Mouse (Mus musculus): ENCODE results near the gene Fam19a2.

The Fam19a2 gene

DNA sequence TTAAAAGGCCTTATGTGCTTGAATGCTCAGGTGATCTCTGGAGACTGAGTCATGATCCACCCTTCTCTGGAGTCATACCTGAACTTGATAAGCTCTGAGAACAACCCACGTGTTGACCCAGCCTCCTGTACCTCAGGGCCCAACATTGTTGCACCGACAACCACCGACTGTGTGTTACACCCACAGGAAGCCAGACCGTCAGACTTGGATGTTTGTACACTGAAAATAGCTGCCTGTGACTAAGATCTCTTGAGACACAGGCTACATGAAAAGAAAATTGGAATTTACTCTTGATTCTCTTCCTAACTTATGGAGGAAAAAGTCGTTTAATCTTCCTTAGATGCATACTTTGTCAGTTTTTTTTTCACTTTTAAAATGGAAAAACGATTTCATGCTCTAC, 121.8 kb downstream of the Fam19a2 start:
- DNase-seq (ENCODE audit: low spot score): no peak

DNA sequence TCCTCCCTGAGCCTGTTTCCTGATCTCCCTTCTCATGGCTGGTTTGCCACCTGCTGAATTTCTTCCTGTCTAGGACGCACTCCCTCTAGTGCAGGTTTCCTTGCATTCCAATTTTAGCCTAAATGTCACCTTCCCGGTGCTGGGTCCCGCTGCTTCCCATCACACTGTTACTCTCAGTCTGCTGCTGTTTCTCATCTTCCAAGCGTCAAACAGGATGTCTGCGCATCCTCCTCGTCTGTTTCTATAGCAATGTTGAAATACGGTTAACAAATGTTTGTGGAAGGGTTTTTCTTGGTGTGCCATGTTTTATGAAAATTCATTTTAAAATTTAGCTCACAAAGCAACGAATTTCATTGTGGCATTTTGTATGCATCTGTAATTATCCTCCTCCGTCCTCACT, 131.6 kb downstream of the Fam19a2 start:
- DNase-seq (ENCODE audit: low spot score): no peak

DNA sequence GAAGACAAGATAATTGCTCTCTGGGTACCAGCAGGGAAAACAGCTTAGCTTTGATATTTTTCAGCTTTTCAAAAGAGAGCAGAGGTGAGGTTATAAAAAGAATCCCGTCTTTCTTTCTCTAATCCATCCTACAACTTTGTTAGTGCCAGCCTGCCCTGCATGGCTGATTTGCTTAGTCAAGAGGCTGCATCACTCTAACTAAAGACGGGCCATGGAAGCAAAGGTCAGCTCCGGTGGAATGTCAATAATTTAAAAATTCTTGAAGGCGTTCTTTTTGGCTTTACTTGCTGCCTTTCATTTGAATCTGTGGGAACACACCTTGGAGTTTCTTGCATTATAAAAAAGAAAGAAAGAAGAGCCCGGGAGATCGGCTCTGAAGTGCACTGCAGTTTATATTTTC, 134.3 kb downstream of the Fam19a2 start:
- DNase-seq (ENCODE audit: low spot score): peak; percentile 4

DNA sequence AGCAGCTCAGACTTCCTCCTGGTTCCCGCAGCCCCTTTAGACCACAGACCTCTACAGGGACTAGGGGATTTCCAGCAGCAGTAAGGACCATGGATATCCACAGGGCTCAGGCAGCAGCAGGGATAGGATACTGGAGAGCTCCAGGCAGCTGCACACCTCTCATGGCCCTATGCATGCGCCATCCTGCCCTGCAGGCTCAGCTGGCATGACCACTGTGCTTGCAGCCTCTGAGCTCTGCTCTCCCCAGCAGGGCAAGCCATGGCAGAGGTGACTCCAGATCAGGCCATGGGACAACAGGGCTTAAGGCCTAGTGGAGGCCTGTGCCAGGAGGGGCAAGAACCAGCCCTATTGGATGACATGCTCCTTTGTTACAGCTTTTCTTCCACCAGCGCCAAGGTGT, 137.4 kb downstream of the Fam19a2 start:
- DNase-seq (ENCODE audit: low spot score): no peak

DNA sequence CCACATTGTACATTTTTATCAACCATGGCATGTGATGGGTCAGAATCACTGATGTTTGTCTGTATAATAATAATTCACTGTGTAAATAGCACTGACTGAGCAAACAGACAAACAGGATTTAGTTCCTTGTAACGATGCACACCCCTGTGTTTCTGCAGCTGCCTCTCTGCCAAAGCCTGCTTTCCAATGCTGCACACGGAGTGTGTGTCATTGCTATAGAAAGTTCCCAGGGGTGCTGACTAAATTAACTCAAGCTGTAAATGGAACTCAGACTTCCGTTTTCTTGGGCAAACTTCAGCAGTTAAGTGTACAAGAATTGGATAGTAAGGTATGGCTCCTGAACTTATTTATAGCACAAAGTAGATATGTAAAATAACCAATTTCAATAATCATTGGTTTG, 138.7 kb downstream of the Fam19a2 start:
- DNase-seq (ENCODE audit: low spot score): no peak

DNA sequence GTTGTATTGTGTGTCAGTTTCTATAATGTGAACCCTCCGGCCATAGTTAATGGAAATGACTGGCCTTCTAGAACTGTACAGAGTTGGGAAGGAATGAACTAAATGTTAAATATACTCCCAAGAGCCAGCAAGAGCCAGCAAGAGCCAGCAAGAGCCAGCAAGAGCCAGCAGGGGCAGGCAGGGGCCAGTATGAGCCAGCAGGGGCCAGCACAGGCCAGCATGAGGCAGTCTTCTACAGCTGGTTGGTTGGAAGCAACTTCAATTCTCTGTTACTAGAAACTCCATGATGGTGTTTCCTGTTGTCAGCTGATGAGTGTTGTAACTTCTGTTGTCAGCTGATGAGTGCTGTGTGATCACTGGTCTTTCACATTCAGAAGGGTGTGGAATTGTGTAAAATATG, 151.2 kb downstream of the Fam19a2 start:
- DNase-seq (ENCODE audit: low spot score): no peak

DNA sequence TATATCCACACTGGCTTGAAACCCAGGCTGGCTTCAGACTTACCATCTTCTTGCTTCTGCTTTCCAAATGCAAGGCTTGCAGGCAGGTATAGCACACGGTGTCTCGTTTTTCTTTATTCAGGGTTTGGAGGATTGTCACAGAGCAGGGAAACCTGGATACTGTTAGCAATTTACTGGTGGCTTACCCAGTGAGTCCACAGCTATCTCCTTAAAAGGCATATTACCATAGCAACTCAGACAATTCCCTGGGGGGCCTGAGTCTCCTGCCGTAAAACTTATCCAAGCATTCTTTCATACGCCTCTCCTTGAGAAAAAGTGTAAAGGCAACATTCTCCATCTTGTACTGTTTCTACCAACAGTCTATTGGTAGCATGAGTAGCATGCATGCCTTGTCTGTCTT, 152.2 kb downstream of the Fam19a2 start:
- DNase-seq (ENCODE audit: low spot score): no peak

DNA sequence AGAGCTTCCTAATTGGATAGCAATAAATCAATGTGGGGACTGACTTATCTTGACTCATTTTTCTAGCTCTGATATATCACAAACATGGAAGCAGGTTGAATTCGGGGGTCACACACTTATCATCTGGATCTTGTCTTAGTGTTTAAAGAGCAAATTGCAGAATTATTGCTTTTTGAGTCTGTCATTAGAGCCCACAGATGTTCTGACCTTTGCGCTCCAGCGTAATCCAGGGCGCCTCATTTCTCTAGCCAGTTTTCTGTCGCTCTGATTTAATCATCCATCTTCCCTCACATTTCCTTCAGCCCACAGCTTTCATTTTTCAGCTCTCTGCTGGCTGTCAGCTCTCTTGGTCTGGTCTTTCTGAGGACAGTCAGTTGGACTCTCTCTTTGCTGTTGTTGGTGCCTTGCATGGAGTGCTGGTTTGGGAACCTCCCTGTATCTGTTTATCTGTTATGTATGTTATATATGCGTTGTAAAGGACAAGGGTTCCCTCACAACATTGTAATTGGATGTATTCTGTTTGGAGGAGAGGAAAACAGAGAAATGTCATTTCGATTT, 154.9 kb downstream of the Fam19a2 start:
- no peak for DNase-seq (ENCODE audit: low spot score)

DNA sequence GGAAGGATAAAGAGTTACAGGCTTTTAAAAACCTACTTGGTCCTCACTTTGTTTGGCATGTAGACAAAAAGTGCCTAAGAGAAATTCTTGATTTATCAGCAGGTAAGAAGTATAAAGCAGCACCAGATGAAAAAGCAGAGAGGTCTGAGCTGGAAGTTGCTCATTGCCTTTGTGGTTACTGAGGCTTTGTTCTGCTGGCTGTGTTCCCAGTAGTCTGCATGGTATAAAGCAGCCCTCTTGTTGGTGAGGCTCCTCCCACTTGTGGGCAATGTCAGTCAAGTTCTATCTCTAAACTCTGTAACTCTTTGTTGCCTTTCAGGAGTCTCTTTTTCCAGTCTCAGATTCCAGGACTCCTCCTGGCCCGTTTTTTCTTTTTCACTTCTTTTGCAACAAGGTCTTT, 156.5 kb downstream of the Fam19a2 start:
- no peak for DNase-seq (ENCODE audit: low spot score)

DNA sequence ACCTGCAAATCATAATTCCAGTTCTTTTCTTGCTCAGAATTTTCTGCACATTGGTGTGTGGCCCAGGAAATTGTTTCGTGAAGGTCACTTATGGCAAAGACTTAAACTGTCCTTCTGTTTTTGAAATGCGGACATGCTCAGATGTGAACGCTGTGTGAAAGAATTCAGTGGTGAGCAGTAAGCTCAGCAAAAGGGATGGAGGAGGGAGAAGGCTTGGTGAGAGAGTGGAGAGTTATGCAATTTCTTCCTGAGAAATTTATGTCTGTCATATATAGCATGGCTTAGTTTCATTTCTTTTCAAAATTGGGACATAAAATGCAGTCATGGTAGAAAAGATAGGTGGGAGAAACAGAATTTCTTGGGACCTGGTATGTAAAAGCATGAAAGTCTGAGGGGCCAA, 160.7 kb downstream of the Fam19a2 start:
- DNase-seq (ENCODE audit: low spot score): no peak

DNA sequence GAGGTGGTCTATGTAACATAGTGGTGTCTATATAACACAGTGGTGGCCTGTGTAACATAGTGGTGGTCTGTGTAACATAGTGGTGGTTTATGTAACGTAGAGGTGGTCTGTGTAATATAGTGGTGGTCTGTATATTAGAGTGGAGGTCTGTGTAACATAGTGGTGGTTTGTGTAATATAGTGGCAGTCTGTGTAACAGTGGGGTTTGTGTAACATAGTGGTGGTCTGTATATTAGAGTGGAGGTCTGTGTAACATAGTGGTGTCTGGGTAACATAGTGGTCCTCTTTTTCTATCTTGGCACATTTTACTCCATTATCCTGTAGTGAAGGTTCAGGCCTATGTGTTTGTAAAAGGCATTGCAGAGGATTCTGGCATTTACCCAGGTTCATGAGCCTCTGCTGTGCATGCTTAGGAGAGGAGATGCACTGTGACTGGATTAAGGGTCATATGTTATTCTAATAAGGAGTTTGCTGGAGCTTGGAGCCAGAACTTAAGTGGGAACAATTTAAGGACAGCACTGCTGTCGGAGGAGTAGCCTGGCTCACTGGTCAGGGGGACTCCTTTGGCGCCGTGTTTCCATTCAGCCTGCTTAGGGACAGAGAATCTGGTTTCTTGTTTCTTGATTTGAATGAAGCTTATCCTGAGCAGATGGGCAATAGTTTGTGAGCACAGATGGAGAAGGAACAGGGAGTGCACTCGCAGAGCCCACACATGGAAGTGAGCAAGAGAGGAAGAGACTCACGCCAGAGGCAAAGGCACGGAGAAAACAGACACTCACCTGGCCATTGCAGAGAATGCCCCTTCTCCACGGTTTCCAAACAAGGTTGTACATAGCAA, 162.9 kb downstream of the Fam19a2 start:
- DNase-seq (ENCODE audit: low spot score): no peak

DNA sequence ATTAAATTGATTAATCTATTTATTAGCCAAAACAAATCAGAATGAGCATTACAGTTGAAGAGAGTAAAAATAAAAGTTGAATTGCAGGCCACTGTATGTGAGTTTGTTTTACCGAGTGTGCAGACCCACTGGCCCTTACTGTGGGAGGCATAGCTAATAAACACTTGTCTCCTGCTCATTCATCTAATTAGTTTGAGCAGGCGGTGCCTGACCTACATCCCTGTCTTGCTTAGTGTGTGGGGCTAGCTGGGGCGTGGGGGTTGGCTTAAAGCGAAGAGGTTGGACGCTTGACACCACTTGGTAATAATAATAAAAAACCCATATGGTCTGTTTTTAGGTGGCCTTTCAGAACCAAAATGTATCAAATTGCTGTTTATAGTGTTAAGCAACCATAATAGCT, 167.8 kb downstream of the Fam19a2 start:
- DNase-seq (ENCODE audit: low spot score): no peak

DNA sequence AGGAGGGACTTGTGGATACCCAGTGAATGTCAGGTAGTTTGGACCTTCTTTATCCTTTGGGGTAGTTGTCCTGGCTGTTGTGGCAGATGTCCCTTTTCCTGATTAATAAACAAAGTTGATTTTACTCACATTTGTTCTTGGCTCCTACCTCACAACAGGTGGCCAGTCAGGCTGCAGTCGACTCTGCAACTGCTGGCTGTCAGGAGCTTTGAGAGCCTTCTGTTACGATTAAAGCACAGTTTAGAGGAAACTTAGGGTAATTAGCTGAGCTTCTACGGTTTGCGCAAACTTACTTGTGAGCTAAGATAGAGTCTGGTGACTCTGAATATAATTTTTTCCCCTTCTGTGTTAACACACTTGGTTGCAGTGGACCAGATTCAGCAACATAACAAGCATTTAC, 173.8 kb downstream of the Fam19a2 start:
- no peak for DNase-seq (ENCODE audit: low spot score)

DNA sequence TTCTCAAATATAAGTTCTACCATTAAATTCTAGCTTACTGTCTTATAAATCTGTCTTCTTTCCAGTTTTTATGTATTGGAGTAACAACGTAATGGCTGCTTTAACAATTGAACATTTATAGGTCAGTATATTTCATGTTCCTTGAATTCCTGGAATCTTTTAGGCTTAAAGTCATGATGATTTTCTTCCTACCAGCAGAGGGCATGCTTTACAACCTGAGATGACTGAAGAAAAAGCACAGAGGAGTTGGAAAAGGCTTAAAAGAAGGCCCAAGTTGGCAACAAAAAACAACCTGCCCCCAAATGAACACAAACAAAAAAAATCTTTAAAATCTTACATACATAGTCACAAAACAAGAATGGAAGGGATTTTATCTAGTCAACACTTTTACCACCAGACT, 193.0 kb downstream of the Fam19a2 start:
- DNase-seq (ENCODE audit: low spot score): no peak

DNA sequence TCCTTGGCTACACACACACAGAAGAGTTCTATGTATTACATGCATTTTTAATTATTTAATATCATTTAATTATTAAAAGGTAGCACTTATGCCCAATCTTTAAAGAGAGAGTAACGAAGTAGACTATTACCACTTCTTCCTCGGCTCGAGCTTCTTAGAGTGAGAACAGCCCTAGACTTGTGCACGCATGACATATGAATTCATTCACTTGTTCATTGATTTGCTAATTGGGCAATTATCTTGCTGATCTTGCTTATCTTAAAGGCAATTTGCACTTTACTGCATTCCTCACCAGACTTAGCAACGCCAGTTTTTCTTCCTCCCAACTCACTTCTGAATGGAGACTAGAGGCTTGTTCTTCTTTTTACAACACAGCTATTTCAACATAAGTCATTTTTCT, 196.7 kb downstream of the Fam19a2 start:
- no peak for DNase-seq (ENCODE audit: low spot score)

DNA sequence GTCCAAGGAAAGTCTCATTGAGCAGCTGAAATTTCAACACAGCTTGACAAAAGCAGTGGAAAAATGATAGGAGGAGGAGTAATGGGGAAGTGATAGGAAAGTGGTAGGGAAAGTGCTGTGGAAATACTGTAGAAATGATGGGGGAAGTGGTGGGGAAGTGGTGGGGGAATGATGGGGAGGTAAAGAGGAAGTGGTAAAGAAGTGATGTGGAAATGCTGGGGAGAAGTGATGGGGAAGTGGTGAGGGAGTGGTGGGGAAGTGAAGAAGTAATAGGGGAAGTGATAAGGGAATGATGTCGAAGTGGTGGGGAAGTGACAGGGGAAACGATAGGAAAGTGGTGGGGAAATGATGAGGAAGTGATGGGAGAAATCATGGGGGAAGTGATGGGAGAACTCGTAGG, 198.5 kb downstream of the Fam19a2 start:
- no peak for DNase-seq (ENCODE audit: low spot score)

DNA sequence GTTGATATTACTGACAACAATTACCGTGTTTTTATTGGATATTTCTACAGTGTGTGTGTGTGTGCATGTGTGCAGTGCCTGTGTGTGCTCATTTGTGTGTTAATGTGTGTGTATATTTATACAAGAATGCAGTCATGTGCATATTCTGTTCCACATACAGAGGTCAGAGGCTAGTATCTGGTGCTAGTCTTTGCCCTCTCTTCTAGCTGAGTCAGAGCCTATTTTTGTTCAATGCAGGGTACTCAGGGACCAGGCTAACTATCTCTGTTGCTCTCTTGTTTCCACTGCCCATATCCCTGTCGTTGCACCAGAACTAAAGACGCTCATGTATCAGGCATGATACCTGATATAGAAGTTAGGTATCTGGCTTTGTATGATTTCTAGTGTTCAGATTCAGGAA, 251.0 kb downstream of the Fam19a2 start:
- no peak for DNase-seq (ENCODE audit: low spot score)

DNA sequence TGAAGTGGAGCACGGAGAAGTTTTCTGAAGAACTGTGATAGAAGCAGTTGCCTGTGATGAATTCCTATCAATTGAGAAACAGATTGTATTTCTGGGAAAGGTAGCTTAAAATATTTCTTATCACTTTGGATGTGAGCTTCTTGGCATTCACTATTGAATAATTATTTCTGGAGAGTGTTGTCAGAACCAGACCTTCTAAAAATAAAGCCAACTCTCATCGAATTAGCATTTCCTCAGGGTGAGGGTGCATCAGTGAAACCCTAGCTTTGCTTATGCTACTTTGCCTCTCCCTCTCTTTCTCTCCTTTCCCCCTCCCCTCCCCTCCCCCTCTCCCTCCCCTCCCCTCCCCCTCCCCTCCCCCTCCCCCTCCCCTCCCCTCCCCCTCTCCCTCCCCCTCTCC, 256.8 kb downstream of the Fam19a2 start:
- no peak for DNase-seq (ENCODE audit: low spot score)

DNA sequence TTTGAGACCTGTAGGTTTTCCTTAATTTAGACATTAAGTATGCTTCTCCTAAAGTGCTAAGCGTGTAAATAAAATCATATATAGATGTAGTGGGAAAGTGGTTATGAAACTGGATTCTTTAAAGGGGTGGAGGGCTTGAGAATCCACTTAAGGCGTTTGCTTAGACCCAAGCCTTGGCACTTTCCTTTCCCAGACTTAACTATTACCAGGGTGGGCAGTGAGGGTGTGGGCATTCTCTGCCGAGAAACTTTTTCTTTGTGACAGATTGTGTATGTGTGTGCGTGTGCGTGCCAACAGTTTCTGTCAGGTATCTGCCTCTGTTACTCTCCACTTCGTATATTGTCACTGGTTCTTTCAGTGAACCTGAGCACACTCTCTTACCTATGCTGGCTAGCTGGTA, 257.4 kb downstream of the Fam19a2 start:
- DNase-seq (ENCODE audit: low spot score): no peak

DNA sequence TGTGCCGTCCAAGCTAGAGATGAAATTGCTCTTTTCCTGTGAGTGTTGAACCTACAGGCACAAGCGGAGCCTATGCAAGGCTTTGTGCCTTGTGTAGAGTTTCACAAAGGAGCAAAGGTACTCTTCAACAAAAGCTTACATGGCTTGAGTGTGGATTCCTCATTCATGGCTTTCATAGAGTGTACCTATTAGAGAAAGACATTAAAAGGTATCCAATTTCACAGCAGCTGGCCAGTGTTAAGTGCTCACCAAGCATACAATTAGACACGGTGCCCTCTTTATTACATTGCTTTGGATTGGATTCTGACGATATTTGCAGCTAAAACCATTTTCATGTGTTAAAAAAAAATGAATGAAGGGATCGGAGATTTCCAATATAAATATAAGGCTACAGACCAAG, 261.6 kb downstream of the Fam19a2 start:
- DNase-seq (ENCODE audit: low spot score): no peak

DNA sequence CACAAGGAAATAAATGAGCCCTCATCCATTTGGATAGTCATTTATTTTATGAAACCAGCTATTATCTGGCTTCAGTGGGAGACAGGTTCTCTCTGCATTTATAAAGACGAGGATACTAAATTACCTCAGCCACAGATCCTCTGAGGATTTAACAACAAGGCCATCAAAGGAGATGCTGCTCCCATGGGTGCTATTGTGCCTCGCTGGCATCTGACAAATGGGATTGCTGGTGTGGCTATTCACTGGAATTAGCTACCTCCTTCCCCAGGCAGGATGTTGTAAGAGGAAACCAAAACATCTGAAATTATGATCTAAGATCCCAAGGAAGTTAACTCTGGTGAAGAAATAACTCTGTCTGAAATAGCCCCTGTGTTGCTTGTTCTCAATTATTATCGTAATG, 262.3 kb downstream of the Fam19a2 start:
- no peak for DNase-seq (ENCODE audit: low spot score)

DNA sequence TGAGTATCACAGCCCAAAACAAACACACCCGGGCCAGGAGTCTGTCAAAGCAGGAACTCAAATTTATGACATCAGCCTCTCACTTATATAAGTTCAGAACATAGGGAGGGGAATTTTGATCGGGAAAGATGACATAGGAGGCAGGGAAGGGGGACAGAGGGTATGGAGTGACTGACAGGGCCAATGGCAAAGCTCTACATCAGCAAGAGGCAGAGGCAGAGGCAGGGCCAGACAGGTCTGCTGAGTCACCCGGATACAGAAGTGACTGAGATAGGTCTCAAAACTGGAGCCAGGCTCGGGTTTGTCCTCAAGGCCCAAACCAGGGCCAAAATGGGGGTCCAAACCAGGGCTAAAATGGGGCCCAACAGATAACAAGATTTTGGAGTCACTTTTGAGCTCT, 272.3 kb downstream of the Fam19a2 start:
- no peak for DNase-seq (ENCODE audit: low spot score)

DNA sequence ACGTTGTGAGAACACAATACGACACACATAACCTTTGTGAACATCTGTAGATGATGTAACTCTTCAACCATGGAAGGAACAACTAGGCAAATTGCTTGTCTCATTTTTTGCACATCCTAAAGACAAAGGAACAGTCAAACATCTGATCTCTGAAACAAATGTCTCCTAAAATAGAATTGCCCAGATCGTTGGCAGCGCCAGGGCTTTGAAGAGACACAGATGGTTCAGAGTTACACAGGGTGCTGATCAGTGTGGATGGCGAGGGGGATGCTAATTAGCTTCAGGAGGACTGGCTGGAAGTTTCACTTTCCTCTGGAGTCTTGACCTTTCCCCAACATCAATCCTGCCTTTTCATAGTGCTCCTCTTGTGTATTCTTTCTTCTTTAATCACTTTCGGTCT, 284.6 kb downstream of the Fam19a2 start:
- no peak for DNase-seq (ENCODE audit: low spot score)

DNA sequence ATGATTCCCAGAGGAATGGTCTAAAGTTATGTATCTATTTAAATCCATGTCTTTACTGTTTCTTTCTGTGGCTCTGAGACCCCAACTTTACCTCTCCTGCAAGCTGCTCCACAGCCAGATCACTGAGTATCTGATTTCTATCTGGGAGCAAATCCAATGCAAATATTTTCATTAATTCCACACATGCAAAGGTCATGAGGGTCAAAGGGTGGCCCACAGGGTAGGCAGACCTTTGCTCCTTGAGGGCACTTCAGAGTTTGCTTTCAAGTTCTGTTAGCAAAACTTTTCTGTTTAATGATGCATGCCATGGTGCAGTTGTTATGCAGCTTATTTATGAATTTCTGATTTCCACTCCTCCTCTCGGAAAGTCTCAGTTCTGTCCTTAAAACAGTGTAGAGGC, 303.9 kb downstream of the Fam19a2 start:
- DNase-seq (ENCODE audit: low spot score): no peak
